Mouse (Mus musculus): ENCODE data around the gene Fyn. TPM values are rescaled to one million over a fixed set of nuclear protein-coding genes. Genes with fewer than 3 reads are reported as not detected.

Gene Fyn
- polyA plus RNA-seq, 1 experiment from 2014 or later, result 71.0 TPM

- Histone ChIP-seq H3K9ac (no peak overlapping the region), H3K27me3 (no peaks in the 10 kb centered on the region), H3K4me1 (replicated peaks) (peaks cover 27% of the 10 kb centered on the region), H3K9me3 (peaks cover 3% of the 10 kb centered on the region; the same call in 1 of the 2 replicates), H3K27ac (no peak overlapping the region), H3K4me2 (no peak overlapping the region), H3K36me3 (no peaks in the 10 kb centered on the region), H3K4me3 (no peak overlapping the region)
- ATAC-seq (ENCODE audit: low FRiP score), result no peak
- 91% methylated on average over 4 of the region's 4 CpGs for WGBS
Observed at GRCm38 (mm10) chr10:39599601-39600000, 230.9 kb downstream of the Fyn start.

GRCm38 (mm10) chr10:39600115-39600514 lies 231.5 kb downstream of the Fyn start:
- no peak for ATAC-seq (ENCODE audit: low FRiP score)
- H3K4me1 ChIP-seq (replicated peaks), result peaks cover 27% of the 10 kb centered on the region
- 68% methylated on average over 1 of the region's 1 CpGs for WGBS
- H3K9me3 ChIP-seq, result peaks cover 7% of the 10 kb centered on the region
- H3K4me3 ChIP-seq, result no peak overlapping the region
- H3K9ac ChIP-seq, result no peak overlapping the region
- no peak overlapping the region for H3K27ac ChIP-seq
- H3K4me2 ChIP-seq, result no peak overlapping the region
- H3K36me3 ChIP-seq, result no peaks in the 10 kb centered on the region
- no peaks in the 10 kb centered on the region for H3K27me3 ChIP-seq

- peaks cover 19% of the 10 kb centered on the region for H3K4me1 ChIP-seq (replicated peaks)
- no peak overlapping the region for H3K4me2 ChIP-seq
- no peak overlapping the region for H3K27ac ChIP-seq
- no peak for ATAC-seq (ENCODE audit: low FRiP score)
- H3K27me3 ChIP-seq, result no peaks in the 10 kb centered on the region
- H3K9me3 ChIP-seq, result peaks cover 13% of the 10 kb centered on the region
- no peak overlapping the region for H3K4me3 ChIP-seq
- H3K9ac ChIP-seq, result no peak overlapping the region
- H3K36me3 ChIP-seq, result no peaks in the 10 kb centered on the region
- 89% methylated on average over 5 of the region's 5 CpGs for WGBS
Observed at GRCm38 (mm10) chr10:39601068-39601467, 232.4 kb downstream of the Fyn start.

GRCm38 (mm10) chr10:39606434-39606833 lies 237.8 kb downstream of the Fyn start:
- Histone ChIP-seq H3K4me3 (no peak overlapping the region), H3K4me2 (no peak overlapping the region), H3K27ac (no peak overlapping the region), H3K9me3 (peaks cover 23% of the 10 kb centered on the region), H3K9ac (no peak overlapping the region), H3K27me3 (no peaks in the 10 kb centered on the region), H3K4me1 (replicated peaks) (no peaks in the 10 kb centered on the region), H3K36me3 (no peaks in the 10 kb centered on the region)
- no peak for ATAC-seq (ENCODE audit: low FRiP score)
- 97% methylated on average over 1 of the region's 1 CpGs for WGBS

- H3K27ac ChIP-seq, result no peak overlapping the region
- no peak overlapping the region for H3K9ac ChIP-seq
- ATAC-seq (ENCODE audit: low FRiP score), result no peak
- no peaks in the 10 kb centered on the region for H3K36me3 ChIP-seq
- no peak overlapping the region for H3K4me3 ChIP-seq
- H3K9me3 ChIP-seq, result peaks cover 9% of the 10 kb centered on the region; the same call in 1 of the 2 replicates
- no peaks in the 10 kb centered on the region for H3K27me3 ChIP-seq
- WGBS, result 70% methylated on average over 3 of the region's 3 CpGs
- no peak overlapping the region for H3K4me2 ChIP-seq
- peaks cover 23% of the 10 kb centered on the region for H3K4me1 ChIP-seq (replicated peaks)
Observed at GRCm38 (mm10) chr10:39611234-39611633, 242.6 kb downstream of the Fyn start.

- H3K36me3 ChIP-seq, result no peaks in the 10 kb centered on the region
- 65% methylated on average over 2 of the region's 2 CpGs for WGBS
Observed at GRCm38 (mm10) chr10:39612131-39612530, 243.5 kb downstream of the Fyn start.

GRCm38 (mm10) chr10:39612633-39612988 lies 244.0 kb downstream of the Fyn start, which contains the start of gene Traf3ip2:
Gene Traf3ip2, plus strand, starts transcription at chr10:39612934.
- no peak within 1 kb of the TSS for H3K4me3 ChIP-seq
- no peaks in the 10 kb centered on the region for H3K27me3 ChIP-seq
- H3K27ac ChIP-seq, result peak within 1 kb of the TSS; percentile 58
- no peak for ATAC-seq (ENCODE audit: low FRiP score)
- no peaks in the 10 kb centered on the region for H3K36me3 ChIP-seq
- H3K9ac ChIP-seq, result peak within 1 kb of the TSS; percentile 24
- H3K4me1 ChIP-seq (replicated peaks), result peaks cover 23% of the 10 kb centered on the region
- H3K9me3 ChIP-seq, result no peaks in the 10 kb centered on the region
- WGBS, result 55% methylated on average over 4 of the region's 4 CpGs
- H3K4me2 ChIP-seq, result peak within 1 kb of the TSS; percentile 31

More at GRCm38 (mm10) chr10:39612131-39612530, 243.5 kb downstream of the Fyn start:
- Histone ChIP-seq H3K4me3 (no peak overlapping the region), H3K9me3 (no peaks in the 10 kb centered on the region), H3K4me1 (replicated peaks) (peaks cover 23% of the 10 kb centered on the region), H3K9ac (no peak overlapping the region), H3K27ac (no peak overlapping the region), H3K4me2 (no peak overlapping the region), H3K27me3 (no peaks in the 10 kb centered on the region)
- no peak for ATAC-seq (ENCODE audit: low FRiP score)

- 15% methylated on average over 26 of the region's 26 CpGs for WGBS
- Histone ChIP-seq H3K27ac (peak overlapping the region; percentile 58), H3K27me3 (no peaks in the 10 kb centered on the region), H3K36me3 (no peaks in the 10 kb centered on the region), H3K4me2 (peak overlapping the region; percentile 31), H3K9me3 (no peaks in the 10 kb centered on the region), H3K4me1 (replicated peaks) (peaks cover 26% of the 10 kb centered on the region), H3K9ac (peak overlapping the region; percentile 24), H3K4me3 (no peak overlapping the region)
- peak; percentile 44; the same call in 1 of the 2 replicates for ATAC-seq (ENCODE audit: low FRiP score)
Observed at GRCm38 (mm10) chr10:39612989-39613831, 244.6 kb downstream of the Fyn start.

GRCm38 (mm10) chr10:39613973-39614372 lies 245.3 kb downstream of the Fyn start:
- H3K9ac ChIP-seq, result 0 out of 2 replicates have a peak overlapping the region, but pooled peaks have one; percentile 15
- no peaks in the 10 kb centered on the region for H3K36me3 ChIP-seq

GRCm38 (mm10) chr10:39614676-39615075 lies 246.0 kb downstream of the Fyn start:
- peak overlapping the region; percentile 6; the same call in 1 of the 2 replicates for H3K9ac ChIP-seq
- H3K27me3 ChIP-seq, result no peaks in the 10 kb centered on the region
- no peak overlapping the region for H3K4me2 ChIP-seq
- no peaks in the 10 kb centered on the region for H3K9me3 ChIP-seq
- 29% methylated on average over 6 of the region's 6 CpGs for WGBS
- peaks cover 30% of the 10 kb centered on the region for H3K4me1 ChIP-seq (replicated peaks)
- H3K27ac ChIP-seq, result peak overlapping the region; percentile 58
- no peak overlapping the region for H3K4me3 ChIP-seq
- no peaks in the 10 kb centered on the region for H3K36me3 ChIP-seq
- ATAC-seq (ENCODE audit: low FRiP score), result no peak

More at GRCm38 (mm10) chr10:39613973-39614372, 245.3 kb downstream of the Fyn start:
- peaks cover 30% of the 10 kb centered on the region for H3K4me1 ChIP-seq (replicated peaks)
- no peaks in the 10 kb centered on the region for H3K27me3 ChIP-seq
- no peaks in the 10 kb centered on the region for H3K9me3 ChIP-seq
- WGBS, result 42% methylated on average over 2 of the region's 2 CpGs
- H3K4me2 ChIP-seq, result 0 out of 2 replicates have a peak overlapping the region, but pooled peaks have one; percentile 31
- H3K27ac ChIP-seq, result no peak overlapping the region; the same call in 1 of the 2 replicates
- H3K4me3 ChIP-seq, result no peak overlapping the region
- ATAC-seq (ENCODE audit: low FRiP score), result no peak
